ENCODE assay signal across 11 mouse cellular contexts in genomic region chr14:73280996-73281395, GRCm38 (mm10). TPM values are rescaled to one million over a fixed set of nuclear protein-coding genes. Genes with fewer than 3 reads are reported as not detected.
DNase-seq lines count a peak whose midpoint lies in the region; ATAC-seq and TF ChIP-seq lines count a peak whose summit lies in the region.
"Had no signal": no experiment of that assay in that cellular context is flagged by ENCODE, and none has a peak within 500 bp of the region (broad histone marks: within the 10 kb centered on the region; RNA-seq: fewer than 3 reads in every experiment).

No protein-coding gene starts in this region.

- H3K36me3 ChIP-seq in heart, adult 2 months (ENCODE audit: control insufficient read depth, insufficient read depth, low read length) = no peaks in the 10 kb centered on the region
- peaks cover 3% of the 10 kb centered on the region; the same call in 1 of the 2 replicates for H3K36me3 ChIP-seq in heart, embryonic 12.5 days
- H3K36me3 ChIP-seq in liver, adult 2 months (ENCODE audit: control insufficient read depth, insufficient read depth, low read length) = peaks cover 6% of the 10 kb centered on the region; the same call in 1 of the 2 replicates
- H3K36me3 ChIP-seq in liver, embryonic 11.5 days (ENCODE audit: control insufficient read depth, insufficient read depth, low read length) = no peaks in the 10 kb centered on the region
- peaks cover 11% of the 10 kb centered on the region; the same call in 1 of the 2 replicates for H3K36me3 ChIP-seq in embryonic facial prominence, embryonic 14.5 days (ENCODE audit: control insufficient read depth, insufficient read depth, low read length)
- H3K36me3 ChIP-seq: limb, embryonic 12.5 days had no signal

- H3K27me3 ChIP-seq in heart, adult 2 months (ENCODE audit: control insufficient read depth, insufficient read depth, low read length) = no peaks in the 10 kb centered on the region
- H3K27me3 ChIP-seq in heart, embryonic 12.5 days (replicated peaks) = no peaks in the 10 kb centered on the region
- H3K27me3 ChIP-seq in liver, adult 2 months (ENCODE audit: control insufficient read depth, insufficient read depth, low read length) = no peaks in the 10 kb centered on the region
- H3K27me3 ChIP-seq in liver, embryonic 11.5 days (replicated peaks; ENCODE audit: control insufficient read depth, insufficient read depth, low read length) = no peaks in the 10 kb centered on the region
- no peaks in the 10 kb centered on the region for H3K27me3 ChIP-seq in embryonic facial prominence, embryonic 14.5 days (replicated peaks; ENCODE audit: control insufficient read depth, insufficient read depth, low read length)
- H3K27me3 ChIP-seq: limb, embryonic 12.5 days had no signal

- H3K4me1 ChIP-seq in heart, adult 2 months (ENCODE audit: control insufficient read depth, insufficient read depth, low read length) = no peaks in the 10 kb centered on the region
- H3K4me1 ChIP-seq in heart, embryonic 12.5 days (replicated peaks) = no peaks in the 10 kb centered on the region
- H3K4me1 ChIP-seq in liver, adult 2 months (ENCODE audit: control insufficient read depth, insufficient read depth, low read length) = no peaks in the 10 kb centered on the region
- H3K4me1 ChIP-seq in liver, embryonic 11.5 days (replicated peaks; ENCODE audit: control insufficient read depth, insufficient read depth, low read length) = no peaks in the 10 kb centered on the region
- H3K4me1 ChIP-seq in embryonic facial prominence, embryonic 14.5 days (ENCODE audit: control insufficient read depth, insufficient read depth, low read length) = no peaks in the 10 kb centered on the region
- H3K4me1 ChIP-seq: limb, embryonic 12.5 days had no signal

- no peak overlapping the region for H3K4me2 ChIP-seq in heart, embryonic 12.5 days
- H3K4me2 ChIP-seq in liver, embryonic 11.5 days = no peak overlapping the region
- H3K4me2 ChIP-seq in embryonic facial prominence, embryonic 14.5 days (ENCODE audit: low read depth, low read length) = no peak overlapping the region
- H3K4me2 ChIP-seq: limb, embryonic 12.5 days had no signal

- intact Hi-C loops in heart, adult 2 months (cut with DNase I) = loop anchor here (2.0 to 5.0 kb wide), 2 partner anchors 104 to 174 kb away; no protein-coding TSS in a partner anchor

- no peak for TF ChIP-seq EP300 in heart, adult 2 months (IDR thresholded peaks at IDR 0.05; ENCODE audit: insufficient read depth, low read depth, low read length)

- H3K9me3 ChIP-seq in heart, embryonic 12.5 days (replicated peaks) = no peaks in the 10 kb centered on the region
- H3K9me3 ChIP-seq in liver, embryonic 11.5 days (ENCODE audit: control insufficient read depth, low read length) = no peaks in the 10 kb centered on the region
- H3K9me3 ChIP-seq in embryonic facial prominence, embryonic 14.5 days (ENCODE audit: control insufficient read depth, low read length) = no peaks in the 10 kb centered on the region
- H3K9me3 ChIP-seq: limb, embryonic 12.5 days had no signal

- no peak for TF ChIP-seq POLR2A in heart, adult 2 months (IDR thresholded peaks at IDR 0.05; ENCODE audit: insufficient read depth, low read depth, low read length)
- TF ChIP-seq POLR2A in liver, adult 2 months (IDR thresholded peaks at IDR 0.05; ENCODE audit: extremely low read depth, insufficient read depth, low read length) = no peak

- no peak overlapping the region for H3K27ac ChIP-seq in heart, adult 2 months
- H3K27ac ChIP-seq in heart, embryonic 12.5 days (ENCODE audit: poor library complexity, severe bottlenecking) = no peak overlapping the region
- no peak overlapping the region for H3K27ac ChIP-seq in liver, adult 2 months (replicated peaks; ENCODE audit: insufficient read depth, low read depth, low read length)
- no peak overlapping the region for H3K27ac ChIP-seq in liver, embryonic 11.5 days (ENCODE audit: low read depth, low read length)
- no peak overlapping the region for H3K27ac ChIP-seq in embryonic facial prominence, embryonic 14.5 days (replicated peaks; ENCODE audit: low read depth, low read length)
- H3K27ac ChIP-seq: limb, embryonic 12.5 days had no signal

- DNase-seq in heart, adult 2 months = no peak
- DNase-seq in liver, adult 2 months (ENCODE audit: extremely low read depth, low read depth, low spot score) = peak; percentile 55
- DNase-seq in liver, embryonic 11.5 days (ENCODE audit: low spot score) = no peak
- DNase-seq in Muller cell, postnatal 12 days (ENCODE audit: inconsistent ontology term) = peak; percentile 30
- DNase-seq in embryonic facial prominence, embryonic 14.5 days (ENCODE audit: low spot score) = peak; percentile 15
- no peak for DNase-seq in ovary, adult 18-20 months (ENCODE audit: low spot score)
- DNase-seq: heart, postnatal 4 days; right cerebral cortex, postnatal 14 days; thymus, postnatal 25 days had no signal

- no peak for ATAC-seq in heart, embryonic 12.5 days (ENCODE audit: insufficient number of reproducible peaks, low FRiP score)
- ATAC-seq in liver, embryonic 11.5 days (replicated peaks; ENCODE audit: low FRiP score) = no peak
- ATAC-seq in embryonic facial prominence, embryonic 14.5 days (ENCODE audit: low read depth) = no peak

- H3K79me2 ChIP-seq in heart, adult 2 months (replicated peaks; ENCODE audit: control insufficient read depth, insufficient read depth, low read length) = no peaks in the 10 kb centered on the region
- H3K79me2 ChIP-seq in liver, adult 2 months (ENCODE audit: control insufficient read depth, insufficient read depth, low read length) = no peaks in the 10 kb centered on the region

- TF ChIP-seq CTCF in heart, adult 2 months (IDR thresholded peaks at IDR 0.05) = peak; percentile 69
- peak; percentile 67 for TF ChIP-seq CTCF in liver, adult 2 months (IDR thresholded peaks at IDR 0.05; ENCODE audit: low read depth, low read length)

- WGBS in heart, adult 2 months = 9% methylated on average over 1 of the region's 1 CpGs
- 37% methylated on average over 1 of the region's 1 CpGs for WGBS in heart, embryonic 12.5 days
- WGBS in liver, adult 2 months = 0% methylated on average over 1 of the region's 1 CpGs
- 45% methylated on average over 1 of the region's 1 CpGs for WGBS in liver, embryonic 11.5 days
- WGBS in embryonic facial prominence, embryonic 14.5 days = 20% methylated on average over 1 of the region's 1 CpGs

- no peak overlapping the region for H3K9ac ChIP-seq in heart, adult 2 months (ENCODE audit: low read depth, low read length)
- H3K9ac ChIP-seq in heart, embryonic 12.5 days = no peak overlapping the region
- H3K9ac ChIP-seq in liver, adult 2 months (ENCODE audit: low read depth, low read length) = no peak overlapping the region
- H3K9ac ChIP-seq in liver, embryonic 11.5 days (ENCODE audit: low read depth, low read length) = no peak overlapping the region
- no peak overlapping the region for H3K9ac ChIP-seq in embryonic facial prominence, embryonic 14.5 days (ENCODE audit: low read depth, low read length)
- H3K9ac ChIP-seq: limb, embryonic 12.5 days had no signal

- no peak overlapping the region for H3K4me3 ChIP-seq in heart, adult 2 months
- H3K4me3 ChIP-seq in heart, embryonic 12.5 days = no peak overlapping the region
- H3K4me3 ChIP-seq in liver, adult 2 months (ENCODE audit: insufficient read depth, low read depth, low read length) = no peak overlapping the region
- no peak overlapping the region for H3K4me3 ChIP-seq in liver, embryonic 11.5 days (ENCODE audit: low read depth, low read length)
- no peak overlapping the region for H3K4me3 ChIP-seq in embryonic facial prominence, embryonic 14.5 days (ENCODE audit: low read depth, low read length)
- H3K4me3 ChIP-seq: limb, embryonic 12.5 days had no signal

RNA-seq across cellular contexts. Expression of gene Lpar6, which starts 43.3 kb away (rescaled TPM):
- 1 to 10 TPM; 1.5 to 2.3 TPM for total RNA-seq in heart, adult 2 months (2021)
- 2.3 and 5.2 TPM in 2 replicates for polyA plus RNA-seq in heart, adult 2 months (2012; rRNA removed)
- 8.1 and 9.1 TPM in 2 replicates for polyA plus RNA-seq in heart, embryonic 12.5 days (2016; fragmentation: Nextera tagmentation; extraction: Ambion mirVana)
- total RNA-seq in liver, adult 2 months (2014; rRNA removed) = 11.2 and 12.4 TPM in 2 replicates
- polyA plus RNA-seq in liver, adult 2 months (2012; rRNA removed) = 2.7 and 3.1 TPM in 2 replicates
- polyA plus RNA-seq in liver, embryonic 11.5 days (2014; fragmentation: Nextera tagmentation; extraction: Ambion mirVana) = 9.3 and 9.8 TPM in 2 replicates
- 11.3 and 11.5 TPM in 2 replicates for polyA plus RNA-seq in embryonic facial prominence, embryonic 14.5 days (2014; fragmentation: Nextera tagmentation; extraction: Ambion mirVana)

RNA-seq across cellular contexts. Expression of gene Rb1, which starts 44.6 kb away (rescaled TPM):
- total RNA-seq in heart, adult 2 months (2021) = 10 to 100 TPM; 18.2 to 19.2 TPM
- polyA plus RNA-seq in heart, adult 2 months (2012; rRNA removed) = 5.1 and 9.6 TPM in 2 replicates
- 13.5 and 18.1 TPM in 2 replicates for polyA plus RNA-seq in heart, embryonic 12.5 days (2016; fragmentation: Nextera tagmentation; extraction: Ambion mirVana)
- 7.0 and 7.2 TPM in 2 replicates for total RNA-seq in liver, adult 2 months (2014; rRNA removed)
- 1.1 and 1.2 TPM in 2 replicates for polyA plus RNA-seq in liver, adult 2 months (2012; rRNA removed)
- polyA plus RNA-seq in liver, embryonic 11.5 days (2014; fragmentation: Nextera tagmentation; extraction: Ambion mirVana) = 22.3 and 25.1 TPM in 2 replicates
- polyA plus RNA-seq in embryonic facial prominence, embryonic 14.5 days (2014; fragmentation: Nextera tagmentation; extraction: Ambion mirVana) = 30.1 and 30.4 TPM in 2 replicates

Comparison
In these comparisons a context has a peak if more than half of its experiments do, and no peak if none do; other contexts are left out.
1. DNase-seq: peak in liver, adult 2 months (single experiment), Muller cell, postnatal 12 days (single experiment) and embryonic facial prominence, embryonic 14.5 days (single experiment); none in heart, adult 2 months (0 of 2), liver, embryonic 11.5 days (single experiment) and ovary, adult 18-20 months (single experiment).